Mouse (Mus musculus) embryonic facial prominence, embryonic 10.5 days (tissue): ENCODE results near the gene Atg10. TPM values are rescaled to one million over a fixed set of nuclear protein-coding genes. Genes with fewer than 3 reads are reported as not detected.

Source experiments
- DNase-seq: peaks from one replicate; pipeline ENCODE4 v3.0.0-alpha.2; 2017; ENCODE audit warnings: low spot score
- H3K27ac ChIP-seq: fragments of 300-500 bp; sonication (generic); replicated peaks from 2 replicates; pipeline ENCODE4 v1.5.1; 2016; ENCODE audit warnings: mild to moderate bottlenecking
- H3K27me3 ChIP-seq: fragments of 300-500 bp; sonication (generic); replicated peaks from 2 replicates; pipeline ENCODE4 v1.6.1; 2016; ENCODE audit warnings: low read depth, mild to moderate bottlenecking; ENCODE audit not compliant: poor library complexity, severe bottlenecking
- H3K36me3 ChIP-seq: fragments of 300-500 bp; sonication (generic); replicated peaks from 2 replicates; pipeline ENCODE4 v1.6.1; 2016; ENCODE audit warnings: mild to moderate bottlenecking, moderate library complexity
- H3K4me1 ChIP-seq: fragments of 300-500 bp; sonication (generic); 2 replicates; pipeline ENCODE4 v1.6.1; 2016
- H3K4me3 ChIP-seq: fragments of 300-500 bp; sonication (generic); 2 replicates; pipeline ENCODE4 v1.5.1; 2016; ENCODE audit warnings: mild to moderate bottlenecking, moderate library complexity
- H3K9me3 ChIP-seq: fragments of 300-500 bp; sonication (generic); 2 replicates; pipeline ENCODE4 v1.6.1; 2016; ENCODE audit warnings: mild to moderate bottlenecking
- WGBS: fragments of 180-500 bp; shearing (Covaris S2); methylation state at CpG from one replicate; pipeline ENCODE4 v1.1.7; 2016; 5-methylcytosine and 5-hydroxymethylcytosine counted together
- polyA plus RNA-seq: library from polyadenylated mRNA; unstranded; fragments of >200 nt; fragmentation: Nextera tagmentation; extraction: Ambion mirVana; gene quantifications from 2 replicates; pipeline ENCODE4 v1.2.1, GENCODE M21; 2016

Gene Atg10
- polyA plus RNA-seq, 1 experiment from 2014 or later = 10.5 TPM

- H3K27me3 ChIP-seq = no peaks in the 10 kb centered on the region
- 90% methylated on average over 3 of the region's 3 CpGs for WGBS
These were observed 185.7 kb downstream of the Atg10 start for GRCm38 (mm10) chr13:91038034-91038433.

GRCm38 (mm10) chr13:91037405-91037804 is 186.4 kb downstream of the Atg10 start:
- WGBS = 92% methylated on average over 6 of the region's 6 CpGs
- Histone ChIP-seq H3K27me3 (no peaks in the 10 kb centered on the region), H3K4me1 (no peaks in the 10 kb centered on the region), H3K36me3 (no peaks in the 10 kb centered on the region), H3K9me3 (no peaks in the 10 kb centered on the region), H3K4me3 (no peak overlapping the region), H3K27ac (no peak overlapping the region)
- no peak for DNase-seq

More at GRCm38 (mm10) chr13:91038034-91038433, 185.7 kb downstream of the Atg10 start:
- Histone ChIP-seq H3K9me3 (no peaks in the 10 kb centered on the region), H3K36me3 (no peaks in the 10 kb centered on the region), H3K27ac (no peak overlapping the region), H3K4me1 (no peaks in the 10 kb centered on the region), H3K4me3 (no peak overlapping the region)
- DNase-seq = no peak

- H3K27me3 ChIP-seq = no peaks in the 10 kb centered on the region
- no peaks in the 10 kb centered on the region for H3K9me3 ChIP-seq
- no peak overlapping the region for H3K4me3 ChIP-seq
- no peaks in the 10 kb centered on the region for H3K4me1 ChIP-seq
- no peaks in the 10 kb centered on the region for H3K36me3 ChIP-seq
- no peak for DNase-seq
- 86% methylated on average over 2 of the region's 2 CpGs for WGBS
- H3K27ac ChIP-seq = no peak overlapping the region
These were observed 191.9 kb downstream of the Atg10 start for GRCm38 (mm10) chr13:91031836-91032235.

GRCm38 (mm10) chr13:91023447-91023846 is 200.3 kb downstream of the Atg10 start:
- 93% methylated on average over 9 of the region's 9 CpGs for WGBS
- Histone ChIP-seq H3K9me3 (no peaks in the 10 kb centered on the region), H3K4me3 (no peak overlapping the region), H3K4me1 (no peaks in the 10 kb centered on the region), H3K27ac (no peak overlapping the region), H3K36me3 (no peaks in the 10 kb centered on the region), H3K27me3 (no peaks in the 10 kb centered on the region)
- DNase-seq = no peak

- Histone ChIP-seq H3K36me3 (no peaks in the 10 kb centered on the region), H3K27ac (no peak overlapping the region), H3K4me1 (no peaks in the 10 kb centered on the region), H3K27me3 (no peaks in the 10 kb centered on the region), H3K4me3 (no peak overlapping the region), H3K9me3 (no peaks in the 10 kb centered on the region)
- DNase-seq = no peak
- WGBS = 63% methylated on average over 3 of the region's 3 CpGs
These were observed 211.9 kb downstream of the Atg10 start for GRCm38 (mm10) chr13:91011851-91012250.

- Histone ChIP-seq H3K4me1 (no peaks in the 10 kb centered on the region), H3K27me3 (no peaks in the 10 kb centered on the region), H3K4me3 (no peak overlapping the region), H3K36me3 (no peaks in the 10 kb centered on the region), H3K27ac (no peak overlapping the region), H3K9me3 (no peaks in the 10 kb centered on the region)
- DNase-seq = no peak
- WGBS = 91% methylated on average over 2 of the region's 2 CpGs
These were observed 228.6 kb downstream of the Atg10 start for GRCm38 (mm10) chr13:90995034-90995629.

GRCm38 (mm10) chr13:90993602-90994001 is 230.2 kb downstream of the Atg10 start:
- H3K36me3 ChIP-seq = no peaks in the 10 kb centered on the region
- H3K9me3 ChIP-seq = no peaks in the 10 kb centered on the region
- no peak overlapping the region for H3K4me3 ChIP-seq
- H3K27me3 ChIP-seq = no peaks in the 10 kb centered on the region
- WGBS = 81% methylated on average over 13 of the region's 13 CpGs
- no peak overlapping the region for H3K27ac ChIP-seq
- H3K4me1 ChIP-seq = no peaks in the 10 kb centered on the region
- peak; percentile 9 for DNase-seq

GRCm38 (mm10) chr13:90992948-90993347 is 230.8 kb downstream of the Atg10 start:
- Histone ChIP-seq H3K9me3 (no peaks in the 10 kb centered on the region), H3K36me3 (no peaks in the 10 kb centered on the region), H3K27ac (no peak overlapping the region), H3K4me3 (no peak overlapping the region), H3K4me1 (no peaks in the 10 kb centered on the region), H3K27me3 (no peaks in the 10 kb centered on the region)
- no peak for DNase-seq
- WGBS = 89% methylated on average over 5 of the region's 5 CpGs

GRCm38 (mm10) chr13:90988226-90988625 is 235.5 kb downstream of the Atg10 start:
- no peak for DNase-seq
- Histone ChIP-seq H3K4me1 (no peaks in the 10 kb centered on the region), H3K27ac (no peak overlapping the region), H3K9me3 (no peaks in the 10 kb centered on the region), H3K4me3 (no peak overlapping the region), H3K27me3 (no peaks in the 10 kb centered on the region), H3K36me3 (no peaks in the 10 kb centered on the region)
- WGBS = 79% methylated on average over 3 of the region's 3 CpGs

GRCm38 (mm10) chr13:90985417-90985816 is 238.4 kb downstream of the Atg10 start:
- WGBS = 79% methylated on average over 3 of the region's 3 CpGs
- no peaks in the 10 kb centered on the region for H3K27me3 ChIP-seq
- no peaks in the 10 kb centered on the region for H3K36me3 ChIP-seq
- DNase-seq = no peak
- no peak overlapping the region for H3K27ac ChIP-seq
- no peaks in the 10 kb centered on the region for H3K9me3 ChIP-seq
- H3K4me3 ChIP-seq = no peak overlapping the region
- H3K4me1 ChIP-seq = no peaks in the 10 kb centered on the region

GRCm38 (mm10) chr13:90984073-90984472 is 239.7 kb downstream of the Atg10 start:
- Histone ChIP-seq H3K4me3 (no peak overlapping the region), H3K36me3 (no peaks in the 10 kb centered on the region), H3K9me3 (no peaks in the 10 kb centered on the region), H3K27me3 (no peaks in the 10 kb centered on the region), H3K27ac (no peak overlapping the region), H3K4me1 (no peaks in the 10 kb centered on the region)
- WGBS = 86% methylated on average over 2 of the region's 2 CpGs
- no peak for DNase-seq

GRCm38 (mm10) chr13:90981798-90982197 is 242.0 kb downstream of the Atg10 start:
- Histone ChIP-seq H3K36me3 (no peaks in the 10 kb centered on the region), H3K9me3 (no peaks in the 10 kb centered on the region), H3K27me3 (no peaks in the 10 kb centered on the region), H3K27ac (no peak overlapping the region), H3K4me3 (no peak overlapping the region), H3K4me1 (no peaks in the 10 kb centered on the region)
- no peak for DNase-seq
- WGBS = 89% methylated on average over 1 of the region's 1 CpGs

GRCm38 (mm10) chr13:90980878-90981674 is 242.7 kb downstream of the Atg10 start:
- Histone ChIP-seq H3K4me1 (no peaks in the 10 kb centered on the region), H3K27ac (no peak overlapping the region), H3K36me3 (no peaks in the 10 kb centered on the region), H3K27me3 (no peaks in the 10 kb centered on the region), H3K9me3 (no peaks in the 10 kb centered on the region), H3K4me3 (no peak overlapping the region)
- 85% methylated on average over 6 of the region's 6 CpGs for WGBS
- DNase-seq = no peak
